Mouse (Mus musculus) CD4-positive, CD25-positive, alpha-beta regulatory T cell, adult 2 months (primary cell): ENCODE results near the gene Cnksr2.

Experiments
- DNase-seq: peaks from one replicate; pipeline ENCODE4 v3.0.0-alpha.2; 2012; ENCODE audit warnings: low read depth, low spot score

Gene Cnksr2

DNA sequence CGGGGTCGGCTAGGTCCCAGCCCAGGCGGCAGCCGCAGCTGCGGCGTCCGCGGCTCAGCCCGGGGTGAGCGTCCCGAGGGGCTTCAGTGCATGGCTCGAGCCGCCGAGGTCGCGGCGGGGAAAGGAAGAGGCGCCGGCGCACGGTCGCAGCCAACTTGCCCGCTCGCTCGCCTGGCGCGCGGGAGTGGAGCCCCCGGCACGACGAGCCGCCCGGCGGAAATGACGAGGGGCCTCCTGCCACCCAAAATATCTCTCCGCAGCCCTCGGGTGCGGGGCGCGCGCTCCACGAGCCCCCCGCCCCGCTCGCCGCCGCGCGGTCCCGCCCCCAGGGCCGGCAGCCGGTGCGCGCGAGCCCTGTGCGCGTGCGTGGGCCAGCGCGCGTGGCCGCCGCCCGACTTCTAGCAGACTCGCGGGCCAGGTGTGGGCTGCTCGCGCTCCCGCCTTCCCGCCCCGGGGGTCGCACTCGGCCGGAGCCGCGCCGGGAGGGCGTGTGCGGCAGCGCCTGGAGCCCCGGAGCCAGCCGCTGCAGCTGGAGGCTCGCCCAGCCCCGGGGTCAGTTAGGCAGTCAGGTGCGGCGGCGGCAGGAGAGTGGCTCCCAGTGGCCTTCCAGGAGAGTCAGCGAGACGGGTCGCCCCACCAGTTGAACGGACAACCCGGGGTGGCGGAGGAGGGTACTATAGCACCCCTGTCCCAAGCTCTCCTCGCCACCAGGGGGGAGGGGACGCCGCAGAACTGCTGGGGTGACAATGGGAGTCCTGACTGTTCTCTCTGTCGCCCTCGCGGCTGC is at the start of gene Cnksr2:
Gene Cnksr2, minus strand, starts transcription at position 238 of the 787 bp plus-strand sequence.
- no peak for DNase-seq

DNA sequence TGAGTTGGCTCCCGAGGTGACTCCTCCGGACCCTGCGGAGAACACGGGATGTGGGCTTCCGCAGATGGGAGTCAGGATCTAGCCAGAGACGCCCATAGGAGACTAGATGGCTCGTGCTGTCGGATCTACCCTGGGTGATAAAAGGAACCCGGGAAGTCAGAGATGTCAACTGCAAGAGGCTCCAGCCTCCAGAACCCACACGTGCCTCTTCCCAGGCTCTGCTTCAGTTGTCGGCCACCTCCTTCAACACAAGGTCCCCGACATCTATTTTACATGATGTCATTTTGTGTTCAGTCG is 698 bp upstream of the Cnksr2 start:
- no peak for DNase-seq

DNA sequence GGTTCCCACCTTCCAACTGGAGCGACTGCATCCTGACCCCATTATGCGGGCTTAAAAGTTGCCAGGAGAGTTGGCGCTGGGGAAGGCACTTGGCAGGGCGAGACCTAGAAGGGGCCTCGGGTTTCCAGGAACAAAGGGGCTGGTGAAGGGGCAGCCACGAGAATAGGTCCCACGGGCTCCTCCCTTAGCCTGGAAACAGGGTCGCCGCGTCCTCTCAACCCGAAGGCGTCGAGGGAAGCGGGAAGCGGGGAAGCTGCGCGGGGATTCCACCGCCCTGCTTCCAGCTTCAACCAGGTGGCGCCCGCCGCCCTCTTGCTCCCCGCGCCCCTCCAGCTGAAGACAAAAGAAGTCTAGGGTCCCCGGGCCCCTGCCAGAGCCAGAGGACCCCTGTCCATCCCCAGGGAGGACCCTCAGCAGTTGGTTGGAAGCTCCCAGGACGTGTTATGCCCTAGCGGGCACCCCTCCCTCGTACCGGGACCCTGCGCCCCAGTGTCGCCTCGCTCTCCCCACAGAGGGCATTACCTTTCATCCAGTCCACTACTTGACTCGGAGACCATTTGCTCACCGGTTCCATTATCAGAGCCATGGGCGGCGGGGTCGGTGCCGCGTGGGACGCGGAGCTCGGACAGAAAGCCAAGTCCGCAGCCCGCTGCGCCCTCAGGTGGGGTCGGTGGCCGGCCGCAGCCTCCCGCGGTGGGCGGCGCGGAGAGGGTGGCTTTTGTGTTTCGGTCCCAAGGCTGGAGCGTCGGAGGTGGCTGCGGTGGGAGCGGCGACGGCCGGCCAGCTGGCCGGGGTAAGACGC is 638 bp downstream of the Cnksr2 start:
- no peak for DNase-seq

DNA sequence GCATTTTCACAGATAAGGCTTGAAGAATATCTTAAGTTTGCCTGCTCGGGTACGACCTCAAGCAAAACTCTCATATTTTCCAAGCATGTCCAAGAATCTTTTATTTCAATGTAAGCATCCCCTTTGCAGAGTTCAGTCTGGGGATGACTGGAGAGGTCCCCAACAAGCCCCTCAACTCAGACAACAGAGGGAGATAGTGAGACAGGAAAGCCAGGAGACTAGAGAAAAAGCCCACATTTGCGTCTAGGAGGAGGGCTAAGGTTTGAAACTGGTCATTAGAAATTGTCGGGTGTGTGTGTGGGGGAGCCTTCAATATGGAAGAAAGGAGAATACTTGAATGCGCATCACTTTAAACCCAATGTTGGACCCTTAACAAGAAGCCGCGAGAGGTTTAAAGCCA is 1.4 kb downstream of the Cnksr2 start:
- no peak for DNase-seq

DNA sequence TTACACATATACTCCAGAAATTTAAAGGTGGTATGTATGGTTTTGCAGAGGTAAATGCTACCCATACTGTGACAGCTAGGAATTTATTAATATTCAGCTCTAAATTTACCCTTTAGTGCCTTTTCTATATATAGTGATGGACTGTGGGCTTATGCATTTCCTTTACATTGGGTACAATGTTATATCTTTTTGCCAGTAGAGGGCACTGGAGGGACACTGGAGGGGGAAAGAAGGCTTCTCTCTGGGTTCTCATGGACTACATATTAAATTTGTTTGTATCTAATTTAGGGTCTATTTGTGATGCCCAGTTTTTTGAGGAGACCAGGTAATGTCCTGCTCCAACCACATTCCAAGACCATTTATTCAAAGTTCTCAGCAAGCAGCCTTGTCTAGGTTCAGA is 91.4 kb downstream of the Cnksr2 start:
- DNase-seq, result peak; percentile 0

DNA sequence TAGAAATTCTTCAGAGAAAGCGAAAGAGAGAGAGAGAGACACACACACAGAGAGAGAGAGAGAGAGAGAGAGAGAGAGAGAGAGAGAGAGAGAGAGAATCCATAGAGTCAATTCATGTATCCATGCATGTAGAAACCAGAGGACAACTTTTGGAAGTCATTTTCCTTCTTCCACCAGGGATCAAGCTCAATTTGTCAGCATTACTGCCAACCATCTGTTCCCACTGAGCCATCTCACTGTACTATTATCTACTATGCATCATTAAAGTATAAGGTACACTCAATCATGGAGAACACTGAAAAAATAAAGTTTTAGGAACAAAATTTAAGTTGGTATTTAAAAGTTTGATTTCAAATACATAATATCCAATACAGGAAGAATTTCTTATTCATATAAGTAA is 93.8 kb downstream of the Cnksr2 start:
- no peak for DNase-seq

DNA sequence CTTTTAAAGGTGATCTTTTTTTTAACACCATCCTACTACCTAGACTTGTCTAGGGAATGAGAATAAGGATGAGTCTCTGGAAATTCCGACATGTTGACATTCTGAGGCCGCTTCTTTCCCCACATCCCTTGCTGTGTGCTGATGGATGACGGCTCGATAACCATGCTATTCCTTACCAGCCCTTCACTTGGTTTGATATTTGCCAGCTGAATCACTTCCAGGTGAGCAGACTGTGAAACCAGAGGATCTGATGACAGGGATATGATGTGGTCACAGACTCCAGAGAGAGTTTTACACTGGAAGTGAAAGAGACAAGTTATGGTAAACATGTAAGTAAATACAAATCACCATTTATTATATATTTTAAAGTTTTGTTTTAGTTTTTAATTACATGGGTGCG is 98.0 kb downstream of the Cnksr2 start:
- no peak for DNase-seq

DNA sequence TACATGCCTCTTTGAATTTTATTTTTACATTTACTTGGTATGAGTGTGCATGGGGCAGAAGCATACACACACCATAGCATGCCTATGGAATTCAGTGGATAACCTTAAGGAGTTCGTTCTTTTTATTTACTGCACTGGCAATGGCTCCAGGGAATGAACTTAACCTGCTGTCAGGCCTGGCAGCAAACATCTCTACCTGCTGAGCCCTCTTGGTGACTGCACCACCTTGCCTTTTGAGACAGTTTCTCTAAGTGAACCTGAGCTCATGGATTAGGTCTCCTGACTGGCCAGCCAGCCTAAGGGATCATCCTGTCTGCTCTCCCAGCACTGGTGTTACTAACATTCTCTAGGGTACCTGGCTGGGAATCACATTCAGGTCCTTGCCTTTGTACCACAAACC is 106.5 kb downstream of the Cnksr2 start:
- no peak for DNase-seq

DNA sequence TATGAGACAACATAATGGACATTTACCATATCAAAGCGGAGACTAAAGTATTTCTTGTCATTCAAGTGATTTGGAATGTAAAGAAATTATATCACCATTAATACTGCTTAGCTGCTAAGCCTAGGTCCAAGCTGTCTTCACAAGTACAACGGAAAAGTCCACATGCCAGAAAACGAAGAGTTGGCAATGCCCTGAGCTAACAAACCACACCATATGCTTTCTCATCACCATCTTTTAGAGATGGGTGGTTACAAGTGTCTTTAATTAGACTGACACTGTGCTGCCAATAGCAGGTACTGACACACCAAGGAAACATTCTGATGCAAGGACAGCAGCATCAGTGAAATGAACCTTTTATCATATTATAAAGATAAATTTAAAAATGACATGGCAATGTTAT is 123.0 kb downstream of the Cnksr2 start:
- no peak for DNase-seq

DNA sequence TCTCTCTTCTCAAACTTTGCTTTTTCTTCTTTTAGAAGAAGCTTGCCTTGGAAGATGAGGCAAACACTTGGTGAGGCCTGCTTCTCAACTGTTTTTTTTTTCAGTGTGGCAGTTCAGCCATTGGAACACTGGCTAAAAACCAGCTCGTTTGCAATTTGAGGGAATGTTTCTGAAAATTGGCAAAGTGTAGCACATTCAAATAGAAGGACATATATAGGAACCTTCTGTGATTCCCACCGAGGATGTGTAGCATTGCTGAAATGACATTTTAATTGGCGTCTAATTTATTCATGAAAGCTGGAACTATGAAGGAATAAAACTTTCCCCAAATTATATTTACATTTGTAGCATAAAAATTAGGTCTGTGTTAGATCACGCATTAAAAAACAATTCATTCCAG is 213.1 kb downstream of the Cnksr2 start:
- no peak for DNase-seq

DNA sequence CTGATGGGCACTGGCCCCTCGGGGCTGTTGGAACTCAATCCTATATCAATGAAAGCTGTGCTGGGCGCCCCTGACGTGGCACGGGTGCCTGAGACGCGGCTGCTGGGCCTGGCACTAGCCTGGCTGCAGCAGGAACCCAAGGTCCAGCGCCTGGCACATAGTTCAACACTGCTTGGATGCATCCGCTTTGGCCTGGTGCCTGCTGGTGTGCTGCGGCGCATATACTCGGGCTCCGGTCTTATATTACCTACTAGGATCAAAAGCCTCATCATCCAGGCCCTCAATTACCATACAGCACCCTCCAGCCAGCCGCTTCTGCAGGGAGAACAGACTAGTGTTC is 224.2 kb downstream of the Cnksr2 start:
- no peak for DNase-seq

DNA sequence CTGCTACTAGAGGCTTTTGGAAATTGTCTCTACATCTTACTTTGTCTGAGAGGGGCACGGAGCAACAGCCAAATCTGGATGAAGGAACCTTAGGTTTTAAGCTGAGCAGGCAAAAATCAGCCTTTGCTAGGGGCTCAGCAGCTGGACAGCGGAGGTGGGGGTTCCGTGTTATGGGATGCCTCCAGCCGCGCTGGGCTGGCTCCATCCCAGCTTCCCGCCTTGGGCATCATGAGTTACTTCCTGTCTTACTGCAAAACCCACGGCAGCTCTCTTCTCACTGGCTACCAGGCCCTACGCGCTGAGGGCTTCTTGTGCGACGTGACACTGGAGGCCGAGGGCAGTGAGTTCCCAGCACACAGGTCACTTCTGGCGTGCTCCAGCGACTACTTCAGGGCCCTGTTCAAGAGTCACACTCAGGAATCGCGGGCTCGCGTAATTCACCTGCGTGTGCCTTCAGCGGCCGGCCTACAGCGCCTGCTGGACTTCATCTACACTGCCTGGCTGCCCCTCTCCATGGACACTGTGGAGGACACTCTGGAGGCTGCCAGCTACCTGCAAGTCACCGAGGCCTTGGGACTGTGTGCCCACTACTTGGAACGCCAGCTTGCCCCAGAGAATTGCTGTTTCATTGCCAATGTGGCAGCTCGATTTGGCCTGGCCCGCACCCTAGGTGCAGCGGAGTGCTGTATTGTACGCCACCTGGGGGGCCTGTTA is 224.7 kb downstream of the Cnksr2 start, which contains the start of gene Klhl34:
Gene Klhl34, plus strand, starts transcription at position 229 of the 714 bp plus-strand sequence.
- no peak for DNase-seq

DNA sequence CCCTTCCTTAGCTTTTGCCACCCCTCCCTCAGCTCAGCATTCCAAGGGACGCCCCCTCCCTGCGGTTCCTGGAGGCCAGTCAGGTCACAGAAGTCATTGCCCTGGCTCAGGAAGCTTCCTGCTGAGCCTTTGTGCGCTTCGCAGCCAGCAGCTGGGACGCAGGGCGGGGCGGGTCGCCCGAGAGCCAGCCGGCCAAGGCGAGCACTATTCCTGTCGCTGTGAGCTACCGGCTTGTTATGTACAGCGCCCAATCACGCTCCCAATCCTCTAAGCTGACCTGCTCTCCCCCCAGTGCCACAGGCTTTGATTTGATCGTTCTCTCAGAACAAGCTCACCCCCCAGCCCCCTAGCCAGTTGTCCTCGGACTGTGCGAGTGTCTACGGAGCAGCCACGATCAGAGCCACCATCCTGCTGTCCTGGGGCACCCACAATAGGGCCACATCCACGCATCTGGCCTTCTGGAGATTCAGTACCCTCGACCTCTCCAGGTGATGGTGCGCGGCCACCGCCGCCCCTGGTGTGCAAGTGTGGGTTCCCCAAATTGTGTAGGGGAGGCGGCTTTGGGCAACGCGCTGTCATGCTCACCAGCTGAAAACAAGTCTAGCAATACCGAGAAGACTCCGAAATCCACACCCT is 225.4 kb downstream of the Cnksr2 start:
- DNase-seq, result no peak

DNA sequence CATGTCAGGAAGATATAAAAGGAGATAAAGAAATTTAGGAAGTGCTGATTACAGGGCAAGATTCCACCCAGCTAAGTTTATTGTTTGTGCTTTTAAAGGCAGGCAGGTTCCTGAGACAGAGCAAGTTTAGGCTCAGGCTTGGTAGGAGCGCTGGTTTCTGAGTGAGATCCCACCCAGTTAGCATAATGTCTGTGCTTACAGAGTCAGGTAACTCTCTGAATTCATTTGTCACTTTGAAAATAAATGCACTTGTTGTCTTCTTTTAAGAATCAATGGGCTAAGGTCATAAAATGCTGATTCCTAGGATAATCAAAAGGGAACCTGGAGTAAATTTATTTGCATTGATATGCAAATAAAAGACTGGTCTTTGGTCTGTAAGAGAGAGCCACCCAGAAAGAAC is 233.4 kb downstream of the Cnksr2 start:
- DNase-seq, result no peak

DNA sequence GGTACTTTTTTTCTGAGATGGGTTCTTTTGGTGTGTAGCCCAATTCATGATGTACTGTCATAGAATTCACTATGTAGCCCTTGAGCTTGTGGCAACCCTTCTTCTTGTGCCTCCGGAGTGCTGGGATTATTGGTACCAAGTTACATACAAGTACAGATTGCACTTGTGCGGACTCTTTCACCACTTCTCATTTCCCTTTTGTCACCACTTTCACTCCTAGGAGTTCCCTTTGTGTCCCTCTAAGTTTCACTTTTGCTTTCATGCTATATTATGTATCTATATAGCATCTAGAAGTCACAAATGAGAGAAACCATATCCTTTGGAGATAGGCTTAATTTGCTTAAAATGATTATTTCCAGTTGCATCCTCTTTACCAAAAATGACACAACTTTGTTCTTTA is 241.4 kb downstream of the Cnksr2 start:
- DNase-seq, result no peak
